8 mouse cellular contexts compared by ENCODE assay signal in genomic region chr8:120369956-120370355, GRCm38 (mm10).
DNase-seq lines count a peak whose midpoint lies in the region; ATAC-seq and TF ChIP-seq lines count a peak whose summit lies in the region.

No protein-coding gene starts in this region.

- no peaks in the 10 kb centered on the region for H3K27me3 ChIP-seq in E14TG2a.4 (ENCODE audit: insufficient read depth, low read length)
- peaks cover 5% of the 10 kb centered on the region; the same call in 1 of the 2 replicates for H3K27me3 ChIP-seq in kidney, embryonic 16.5 days (ENCODE audit: insufficient read depth, low read length)

- H3K9me3 ChIP-seq in E14TG2a.4 (ENCODE audit: low read length): no peaks in the 10 kb centered on the region
- H3K9me3 ChIP-seq in kidney, embryonic 16.5 days (ENCODE audit: low read length): no peaks in the 10 kb centered on the region

- H3K4me2 ChIP-seq in kidney, embryonic 16.5 days (replicated peaks; ENCODE audit: low read depth, low read length): no peak overlapping the region

- no peak for ATAC-seq in kidney, embryonic 16.5 days (ENCODE audit: low FRiP score, low TSS enrichment)
- ATAC-seq in megakaryocyte, adult 5-6 weeks (ENCODE audit: poor library complexity, severe bottlenecking): peak; percentile 15

- peak overlapping the region; percentile 78; the same call in 1 of the 2 replicates for H3K27ac ChIP-seq in kidney, embryonic 16.5 days (ENCODE audit: low read length)

- TF ChIP-seq CTCF in E14TG2a.4 (conservative IDR thresholded peaks at IDR 0.05; ENCODE audit: low read length): no peak

- peak; percentile 29 for DNase-seq in cerebellum, adult 9-11 months
- no peak for DNase-seq in cerebellum, postnatal 36 days
- DNase-seq in heart, adult 11 months: peak; percentile 99
- no peak for DNase-seq in thymus, postnatal 36 days
- DNase-seq in embryo, embryonic 10.5 days (ENCODE audit: low spot score): no peak

- H3K4me1 ChIP-seq in E14TG2a.4 (replicated peaks; ENCODE audit: low read depth, low read length): peaks cover 70% of the 10 kb centered on the region
- H3K4me1 ChIP-seq in kidney, embryonic 16.5 days (ENCODE audit: insufficient read depth, low read length): peaks cover 54% of the 10 kb centered on the region

- H3K9ac ChIP-seq in kidney, embryonic 16.5 days (replicated peaks; ENCODE audit: low read length): no peak overlapping the region

- WGBS in kidney, embryonic 16.5 days: 48% methylated on average over 7 of the region's 7 CpGs

- H3K4me3 ChIP-seq in E14TG2a.4 (replicated peaks; ENCODE audit: low read length): peak overlapping the region; percentile 64; the same call in 1 of the 2 replicates
- no peak overlapping the region for H3K4me3 ChIP-seq in kidney, embryonic 16.5 days (ENCODE audit: low read length)

- H3K36me3 ChIP-seq in E14TG2a.4 (ENCODE audit: insufficient read depth, low read length): no peaks in the 10 kb centered on the region
- H3K36me3 ChIP-seq in kidney, embryonic 16.5 days (ENCODE audit: insufficient read depth, low read length): no peaks in the 10 kb centered on the region

Comparison
In these comparisons a context has a peak if more than half of its experiments do, and no peak if none do; other contexts are left out.
1. DNase-seq: peak in cerebellum, adult 9-11 months (single experiment) and heart, adult 11 months (single experiment); none in cerebellum, postnatal 36 days (0 of 2), thymus, postnatal 36 days (0 of 2) and embryo, embryonic 10.5 days (single experiment).